Mouse (Mus musculus) megakaryocyte progenitor cell, adult 5-6 weeks (primary cell): Measurements from ENCODE around the gene Prr12. TPM values are rescaled to one million over a fixed set of nuclear protein-coding genes. Genes with fewer than 3 reads are reported as not detected.

Experiments
- ATAC-seq: replicated peaks from 2 replicates; pipeline ENCODE4 v1.8.0; 2016; ENCODE audit warnings: mild to moderate bottlenecking, moderate TSS enrichment, inconsistent platforms; ENCODE audit not compliant: poor library complexity
- total RNA-seq, 2 experiments: library from RNA; stranded (forward) in 1 of 2; stranded (reverse) in 1 of 2; fragments of 157-497, 149-512 nt in 1 of 2; fragments of 200-1000 nt in 1 of 2; gene quantifications; 2 replicates each; pipeline versions ENCODE4 v1.2.3 to v1.2.4; 2015 to 2017

Prr12 gene
- total RNA-seq, 2 experiments from 2014 or later = 4.0 to 20.5 TPM

GRCm38 (mm10) chr7:45052181-45052861 lies 360 bp downstream of the Prr12 start:
- no peak for ATAC-seq

- ATAC-seq = no peak
Measured at GRCm38 (mm10) chr7:45051601-45051974, 1.1 kb downstream of the Prr12 start.

DNA sequence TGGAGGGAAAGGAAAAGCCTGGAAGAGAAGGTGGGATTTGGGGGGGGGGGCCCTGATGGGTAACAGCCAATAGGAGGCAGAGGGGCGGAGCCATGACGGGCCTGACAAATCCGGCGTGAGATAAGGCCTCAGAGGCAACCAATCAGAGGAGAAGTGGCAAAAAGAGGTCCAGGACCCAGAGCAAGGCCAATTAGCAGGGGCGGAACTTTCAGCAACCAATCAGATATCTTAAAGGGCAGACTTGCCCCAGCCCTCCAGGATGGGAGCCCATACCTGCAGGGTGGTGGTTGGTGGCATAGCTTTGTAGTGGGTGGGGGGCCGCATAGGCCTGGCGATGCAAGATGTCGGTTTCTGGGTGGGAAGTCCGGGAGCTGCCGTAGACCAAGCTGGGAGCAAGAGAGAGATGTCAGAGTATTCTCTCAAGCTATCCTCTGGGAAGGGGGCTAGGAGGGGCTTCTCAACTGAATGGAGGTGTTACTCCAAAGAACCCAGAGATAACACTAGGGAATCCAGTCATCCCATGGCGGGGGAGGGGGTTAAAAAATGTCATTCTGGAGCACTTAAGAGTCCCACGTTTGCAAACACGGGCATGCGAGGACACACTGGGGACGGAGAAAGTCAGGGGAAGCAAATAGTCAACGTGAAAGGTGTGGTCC lies 1.6 kb downstream of the Prr12 start:
- ATAC-seq = peak; percentile 20

DNA sequence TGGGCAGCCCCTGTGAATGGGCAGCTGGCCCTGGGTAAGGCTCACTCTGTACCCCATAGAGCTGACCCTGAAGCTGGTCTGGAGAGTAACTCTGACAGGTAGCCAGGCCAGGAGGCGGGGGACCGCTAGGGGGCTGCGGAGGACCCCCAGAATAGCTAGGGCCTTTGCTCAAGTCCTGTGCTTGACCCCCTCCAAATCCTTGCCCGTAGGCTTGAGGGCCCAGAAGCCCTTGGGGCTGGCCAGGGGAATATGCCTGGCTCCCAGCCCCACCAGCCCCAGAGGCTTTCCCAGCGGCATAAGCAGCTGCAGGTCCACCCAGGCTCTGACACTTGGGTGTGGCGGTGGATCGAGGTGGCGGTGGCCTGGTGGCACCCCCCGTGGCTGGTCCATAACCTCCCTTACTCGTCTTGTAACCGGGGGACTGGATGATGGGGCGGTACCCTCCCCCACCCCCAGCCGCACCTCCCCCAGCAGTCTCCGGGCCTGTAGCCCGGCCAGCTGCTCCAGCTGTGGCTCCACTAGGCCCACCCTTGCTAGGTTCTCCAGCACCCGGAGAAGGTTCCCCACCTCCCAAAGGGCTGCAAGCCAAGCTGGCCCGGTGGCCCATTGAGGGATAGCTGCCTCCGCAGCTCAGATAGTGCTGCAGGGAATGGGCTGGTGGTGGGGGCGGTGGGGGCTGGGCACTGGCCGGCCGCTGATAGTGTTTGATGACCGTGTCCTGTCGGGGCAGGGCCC lies 3.6 kb downstream of the Prr12 start:
- ATAC-seq = no peak

- no peak for ATAC-seq
Measured at GRCm38 (mm10) chr7:45048001-45048890, 4.4 kb downstream of the Prr12 start.

DNA sequence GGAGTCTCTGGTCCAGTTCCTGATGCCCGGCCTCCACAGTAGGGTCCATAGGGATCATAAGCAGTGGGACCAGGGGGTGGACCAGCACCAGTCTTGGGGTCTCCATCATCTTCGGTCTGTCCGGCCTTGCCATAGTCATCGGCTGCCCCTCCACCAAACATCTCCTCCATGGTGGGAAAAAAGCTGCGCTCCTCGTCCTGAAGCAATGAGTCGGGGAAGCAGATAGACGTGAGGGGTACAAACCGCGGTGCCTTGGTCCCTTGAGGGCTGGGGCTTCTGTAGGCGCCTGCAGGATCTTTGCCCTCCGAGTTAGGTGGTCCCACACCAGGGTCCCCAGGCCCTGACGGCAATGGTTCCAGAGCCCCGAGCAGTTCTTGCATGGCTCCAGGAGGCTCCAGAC lies 5.2 kb downstream of the Prr12 start:
- ATAC-seq = no peak

GRCm38 (mm10) chr7:45046853-45047350 lies 5.8 kb downstream of the Prr12 start:
- ATAC-seq = no peak

DNA sequence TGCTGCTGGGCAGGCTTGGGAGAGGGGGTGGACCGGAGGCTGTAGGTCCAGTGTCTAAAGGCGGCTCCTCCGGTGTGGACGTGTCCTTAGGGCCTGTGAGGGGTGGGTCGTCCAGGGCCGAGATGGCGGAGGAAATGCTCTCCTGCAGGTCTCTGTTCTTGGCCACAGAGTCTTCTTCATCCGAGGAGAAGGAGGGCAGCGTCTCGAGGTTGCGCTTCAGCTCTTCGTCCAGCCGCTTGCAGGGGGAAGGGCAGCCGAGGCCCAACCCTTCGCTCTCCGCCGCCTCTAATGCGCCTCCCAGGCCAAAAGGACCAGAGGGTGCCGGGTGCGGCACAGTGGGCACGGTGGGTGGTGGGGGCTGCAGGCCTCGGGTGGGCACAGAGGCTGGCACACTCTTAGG lies 6.9 kb downstream of the Prr12 start:
- ATAC-seq = no peak

DNA sequence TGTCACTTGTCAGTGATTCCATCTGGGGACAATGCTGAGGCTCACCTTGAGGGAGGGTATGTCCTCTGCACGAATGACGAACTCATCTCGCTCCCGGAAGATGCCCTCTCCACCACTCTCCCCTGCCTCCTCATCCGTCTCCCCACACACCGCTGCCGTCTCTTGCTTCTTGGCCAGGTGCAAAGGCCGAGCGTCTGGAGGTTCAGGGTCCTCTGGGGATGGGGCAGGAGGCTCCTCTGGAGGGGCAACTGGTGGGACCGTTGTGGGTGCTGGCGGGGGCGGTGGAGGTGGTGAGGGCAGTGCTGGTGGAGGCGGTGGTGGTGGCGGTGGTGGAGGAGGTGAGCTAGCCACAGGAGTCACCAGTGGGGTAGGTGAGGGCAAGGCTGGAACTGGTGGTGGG lies 9.4 kb downstream of the Prr12 start:
- ATAC-seq = no peak

DNA sequence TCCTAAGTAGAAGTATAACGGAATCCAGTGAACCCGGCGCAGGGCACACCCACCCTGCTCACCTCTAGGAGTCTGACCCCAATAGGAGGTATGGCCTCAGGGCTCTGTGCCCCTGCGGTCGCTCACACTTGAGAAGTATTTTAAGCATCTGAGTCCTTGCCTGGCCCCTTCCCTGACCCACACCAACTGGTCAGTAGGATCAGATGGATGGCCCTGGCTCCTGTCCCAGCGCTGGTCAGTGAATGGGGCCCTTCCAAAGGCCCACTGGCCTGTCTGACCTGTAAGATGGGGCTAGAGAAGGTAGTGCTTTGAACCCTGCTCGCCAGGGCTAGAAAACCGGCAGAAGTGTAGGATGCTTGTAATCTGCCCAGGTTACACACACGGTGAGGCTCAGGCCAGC lies 11.8 kb downstream of the Prr12 start:
- no peak for ATAC-seq

- no peak for ATAC-seq
Measured at GRCm38 (mm10) chr7:45038411-45038810, 14.3 kb downstream of the Prr12 start.

GRCm38 (mm10) chr7:45037720-45038361 lies 14.8 kb downstream of the Prr12 start:
- ATAC-seq = peak; percentile 97

DNA sequence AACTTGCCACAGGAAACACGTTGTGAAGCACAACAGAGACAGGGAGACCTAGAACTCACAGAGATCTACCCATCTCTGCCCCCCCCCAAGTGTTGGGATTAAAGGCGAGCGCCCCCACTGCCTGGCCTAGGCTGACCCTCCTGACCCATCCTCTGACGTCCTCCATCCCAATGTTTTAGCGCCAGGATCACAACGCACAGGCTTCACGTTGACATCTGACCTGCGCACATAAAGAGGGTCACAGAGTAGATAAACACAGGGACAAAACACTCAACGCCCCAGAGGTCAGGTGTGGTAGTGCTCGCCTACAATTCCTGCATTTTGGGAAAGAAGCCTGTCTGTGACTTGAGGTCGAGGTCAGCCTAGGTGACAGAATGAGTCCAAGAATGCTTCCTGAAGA lies 16.0 kb downstream of the Prr12 start:
- no peak for ATAC-seq

- ATAC-seq = no peak
Measured at GRCm38 (mm10) chr7:45035631-45036030, 17.1 kb downstream of the Prr12 start.

- ATAC-seq = no peak
Measured at GRCm38 (mm10) chr7:45033722-45034359, 18.8 kb downstream of the Prr12 start.

- no peak for ATAC-seq
Measured at GRCm38 (mm10) chr7:45030857-45031256, 21.8 kb downstream of the Prr12 start.

GRCm38 (mm10) chr7:45029995-45030394 lies 22.7 kb downstream of the Prr12 start:
- no peak for ATAC-seq

- no peak for ATAC-seq
Measured at GRCm38 (mm10) chr7:45028351-45028750, 24.3 kb downstream of the Prr12 start.

- no peak for ATAC-seq
Measured at GRCm38 (mm10) chr7:45027761-45028160, 24.9 kb downstream of the Prr12 start.

- no peak for ATAC-seq
Measured at GRCm38 (mm10) chr7:45026256-45026655, 26.4 kb downstream of the Prr12 start.
